Mouse (Mus musculus): ENCODE data around the gene Kif28. TPM values are rescaled to one million over a fixed set of nuclear protein-coding genes. Genes with fewer than 3 reads are reported as not detected.

The Kif28 gene
- total RNA-seq, 1 experiment, result 0.18 TPM

- no peak overlapping the region for H3K27ac ChIP-seq (ENCODE audit: insufficient read depth, low read depth, low read length, poor library complexity, severe bottlenecking)
- no peaks in the 10 kb centered on the region for H3K4me1 ChIP-seq (ENCODE audit: control insufficient read depth in 2 of 2, insufficient read depth in 2 of 2, low read length in 2 of 2, poor library complexity in 1 of 2)
- TF ChIP-seq ZNF384 (IDR thresholded peaks at IDR 0.05; ENCODE audit: low read depth, low read length) (no peak), MAFK (IDR thresholded peaks at IDR 0.05; ENCODE audit: insufficient read depth, low read depth, low read length) (no peak), HCFC1 (IDR thresholded peaks at IDR 0.05; ENCODE audit: borderline replicate concordance, insufficient read depth, low read length) (no peak), CHD2 (IDR thresholded peaks at IDR 0.05; ENCODE audit: low read depth, low read length) (no peak), ZC3H11A (IDR thresholded peaks at IDR 0.05; ENCODE audit: borderline replicate concordance, low read depth, low read length) (no peak)
- in situ Hi-C loops (cut with MboI; ENCODE audit: low sequenced_read_pairs in 2 of 2, unreplicated experiment in 2 of 2), result no loop called here
- H3K9ac ChIP-seq (ENCODE audit: insufficient read depth, low read depth, low read length, poor library complexity, severe bottlenecking), result no peak overlapping the region
- H3K36me3 ChIP-seq (ENCODE audit: control insufficient read depth, insufficient read depth, low read length, poor library complexity, severe bottlenecking), result no peaks in the 10 kb centered on the region
- no peaks in the 10 kb centered on the region for H3K9me3 ChIP-seq (ENCODE audit: control insufficient read depth, insufficient read depth, low read depth, low read length)
- no peak overlapping the region for H3K4me3 ChIP-seq (ENCODE audit: insufficient read depth in 1 of 2, low read depth in 1 of 2, low read length in 2 of 2, poor library complexity in 1 of 2, severe bottlenecking in 1 of 2)
- no peak for DNase-seq (ENCODE audit: low read depth, low spot score)
Observed at GRCm38 (mm10) chr1:179713367-179713766, 31.7 kb downstream of the Kif28 start.

GRCm38 (mm10) chr1:179712658-179713057 is 32.4 kb downstream of the Kif28 start:
- DNase-seq (ENCODE audit: low read depth, low spot score), result no peak
- no peak overlapping the region for H3K27ac ChIP-seq (ENCODE audit: insufficient read depth, low read depth, low read length, poor library complexity, severe bottlenecking)
- TF ChIP-seq MAFK (IDR thresholded peaks at IDR 0.05; ENCODE audit: insufficient read depth, low read depth, low read length) (no peak), ZNF384 (IDR thresholded peaks at IDR 0.05; ENCODE audit: low read depth, low read length) (no peak), ZC3H11A (IDR thresholded peaks at IDR 0.05; ENCODE audit: borderline replicate concordance, low read depth, low read length) (no peak), CHD2 (IDR thresholded peaks at IDR 0.05; ENCODE audit: low read depth, low read length) (no peak), HCFC1 (IDR thresholded peaks at IDR 0.05; ENCODE audit: borderline replicate concordance, insufficient read depth, low read length) (no peak)
- no peaks in the 10 kb centered on the region for H3K36me3 ChIP-seq (ENCODE audit: control insufficient read depth, insufficient read depth, low read length, poor library complexity, severe bottlenecking)
- in situ Hi-C loops (cut with MboI; ENCODE audit: low sequenced_read_pairs in 2 of 2, unreplicated experiment in 2 of 2), result no loop called here
- H3K4me1 ChIP-seq (ENCODE audit: control insufficient read depth in 2 of 2, insufficient read depth in 2 of 2, low read length in 2 of 2, poor library complexity in 1 of 2), result no peaks in the 10 kb centered on the region
- H3K9ac ChIP-seq (ENCODE audit: insufficient read depth, low read depth, low read length, poor library complexity, severe bottlenecking), result no peak overlapping the region
- no peaks in the 10 kb centered on the region for H3K9me3 ChIP-seq (ENCODE audit: control insufficient read depth, insufficient read depth, low read depth, low read length)
- H3K4me3 ChIP-seq (ENCODE audit: insufficient read depth in 1 of 2, low read depth in 1 of 2, low read length in 2 of 2, poor library complexity in 1 of 2, severe bottlenecking in 1 of 2), result no peak overlapping the region

- Histone ChIP-seq H3K4me3 (ENCODE audit: insufficient read depth in 1 of 2, low read depth in 1 of 2, low read length in 2 of 2, poor library complexity in 1 of 2, severe bottlenecking in 1 of 2) (no peak overlapping the region), H3K36me3 (ENCODE audit: control insufficient read depth, insufficient read depth, low read length, poor library complexity, severe bottlenecking) (no peaks in the 10 kb centered on the region), H3K4me1 (ENCODE audit: control insufficient read depth in 2 of 2, insufficient read depth in 2 of 2, low read length in 2 of 2, poor library complexity in 1 of 2) (no peaks in the 10 kb centered on the region), H3K9ac (ENCODE audit: insufficient read depth, low read depth, low read length, poor library complexity, severe bottlenecking) (no peak overlapping the region), H3K9me3 (ENCODE audit: control insufficient read depth, insufficient read depth, low read depth, low read length) (no peaks in the 10 kb centered on the region), H3K27ac (ENCODE audit: insufficient read depth, low read depth, low read length, poor library complexity, severe bottlenecking) (no peak overlapping the region)
- DNase-seq (ENCODE audit: low read depth, low spot score), result no peak
- TF ChIP-seq CHD2 (IDR thresholded peaks at IDR 0.05; ENCODE audit: low read depth, low read length) (no peak), MAFK (IDR thresholded peaks at IDR 0.05; ENCODE audit: insufficient read depth, low read depth, low read length) (no peak), ZC3H11A (IDR thresholded peaks at IDR 0.05; ENCODE audit: borderline replicate concordance, low read depth, low read length) (no peak), ZNF384 (IDR thresholded peaks at IDR 0.05; ENCODE audit: low read depth, low read length) (no peak)
- in situ Hi-C loops (cut with MboI; ENCODE audit: low sequenced_read_pairs in 2 of 2, unreplicated experiment in 2 of 2), result no loop called here
Observed at GRCm38 (mm10) chr1:179710739-179711138, 34.3 kb downstream of the Kif28 start.

- Histone ChIP-seq H3K9ac (ENCODE audit: insufficient read depth, low read depth, low read length, poor library complexity, severe bottlenecking) (no peak overlapping the region), H3K9me3 (ENCODE audit: control insufficient read depth, insufficient read depth, low read depth, low read length) (no peaks in the 10 kb centered on the region), H3K36me3 (ENCODE audit: control insufficient read depth, insufficient read depth, low read length, poor library complexity, severe bottlenecking) (no peaks in the 10 kb centered on the region), H3K4me1 (ENCODE audit: control insufficient read depth in 2 of 2, insufficient read depth in 2 of 2, low read length in 2 of 2, poor library complexity in 1 of 2) (no peaks in the 10 kb centered on the region), H3K27ac (ENCODE audit: insufficient read depth, low read depth, low read length, poor library complexity, severe bottlenecking) (no peak overlapping the region), H3K4me3 (ENCODE audit: insufficient read depth in 1 of 2, low read depth in 1 of 2, low read length in 2 of 2, poor library complexity in 1 of 2, severe bottlenecking in 1 of 2) (no peak overlapping the region)
- TF ChIP-seq HCFC1 (IDR thresholded peaks at IDR 0.05; ENCODE audit: borderline replicate concordance, insufficient read depth, low read length) (no peak), MAFK (IDR thresholded peaks at IDR 0.05; ENCODE audit: insufficient read depth, low read depth, low read length) (no peak), CHD2 (IDR thresholded peaks at IDR 0.05; ENCODE audit: low read depth, low read length) (no peak), ZNF384 (IDR thresholded peaks at IDR 0.05; ENCODE audit: low read depth, low read length) (no peak), ZC3H11A (IDR thresholded peaks at IDR 0.05; ENCODE audit: borderline replicate concordance, low read depth, low read length) (no peak)
- in situ Hi-C loops (cut with MboI; ENCODE audit: low sequenced_read_pairs in 2 of 2, unreplicated experiment in 2 of 2), result no loop called here
- DNase-seq (ENCODE audit: low read depth, low spot score), result no peak
Observed at GRCm38 (mm10) chr1:179709390-179709789, 35.7 kb downstream of the Kif28 start.

- DNase-seq (ENCODE audit: low read depth, low spot score), result no peak
- Histone ChIP-seq H3K4me3 (ENCODE audit: insufficient read depth in 1 of 2, low read depth in 1 of 2, low read length in 2 of 2, poor library complexity in 1 of 2, severe bottlenecking in 1 of 2) (no peak overlapping the region), H3K27ac (ENCODE audit: insufficient read depth, low read depth, low read length, poor library complexity, severe bottlenecking) (no peak overlapping the region), H3K9me3 (ENCODE audit: control insufficient read depth, insufficient read depth, low read depth, low read length) (no peaks in the 10 kb centered on the region), H3K36me3 (ENCODE audit: control insufficient read depth, insufficient read depth, low read length, poor library complexity, severe bottlenecking) (no peaks in the 10 kb centered on the region), H3K4me1 (ENCODE audit: control insufficient read depth in 2 of 2, insufficient read depth in 2 of 2, low read length in 2 of 2, poor library complexity in 1 of 2) (no peaks in the 10 kb centered on the region), H3K9ac (ENCODE audit: insufficient read depth, low read depth, low read length, poor library complexity, severe bottlenecking) (no peak overlapping the region)
- in situ Hi-C loops (cut with MboI; ENCODE audit: low sequenced_read_pairs in 2 of 2, unreplicated experiment in 2 of 2), result no loop called here
- no peak for TF ChIP-seq ZC3H11A (IDR thresholded peaks at IDR 0.05; ENCODE audit: borderline replicate concordance, low read depth, low read length)
- TF ChIP-seq CHD2 (IDR thresholded peaks at IDR 0.05; ENCODE audit: low read depth, low read length), result no peak
- no peak for TF ChIP-seq MAFK (IDR thresholded peaks at IDR 0.05; ENCODE audit: insufficient read depth, low read depth, low read length)
- no peak for TF ChIP-seq HCFC1 (IDR thresholded peaks at IDR 0.05; ENCODE audit: borderline replicate concordance, insufficient read depth, low read length)
Observed at GRCm38 (mm10) chr1:179705154-179705553, 39.9 kb downstream of the Kif28 start.
